Mouse (Mus musculus): ENCODE data around the gene C1qtnf6. TPM values are rescaled to one million over a fixed set of nuclear protein-coding genes. Genes with fewer than 3 reads are reported as not detected.

Gene C1qtnf6
- polyA plus RNA-seq, 1 experiment from 2014 or later, result 33.5 TPM

DNA sequence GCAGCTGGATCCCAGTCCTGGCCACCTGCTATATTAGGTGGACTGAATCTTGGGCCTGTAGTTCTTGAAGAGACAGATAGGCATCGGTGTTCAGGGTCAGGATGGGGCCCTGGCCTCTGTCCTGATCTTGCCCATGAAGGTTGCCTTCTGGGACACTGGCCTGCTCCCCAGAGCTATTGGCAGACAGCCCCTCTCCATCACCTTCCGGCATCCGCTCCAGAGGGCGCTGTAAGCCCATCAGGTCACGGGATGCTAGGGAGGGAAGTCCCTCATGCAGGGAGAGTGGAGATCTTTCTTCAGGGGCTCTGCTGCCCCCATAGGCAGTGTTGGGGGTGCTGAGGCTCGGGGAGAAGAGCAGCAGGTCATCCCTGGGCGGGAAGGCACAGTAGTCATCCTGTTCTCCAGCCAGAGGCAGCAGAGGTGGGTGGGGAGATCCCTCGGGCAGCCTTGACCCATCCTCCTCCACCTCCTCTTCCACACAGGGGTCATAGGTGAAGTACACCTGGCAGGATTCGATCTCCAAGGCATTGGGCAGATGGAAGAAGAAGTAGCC is 49.7 kb downstream of the C1qtnf6 start:
- H3K36me3 ChIP-seq (ENCODE audit: control insufficient read depth, insufficient read depth), result no peaks in the 10 kb centered on the region
- H3K27ac ChIP-seq (ENCODE audit: low read length), result no peak overlapping the region
- no peaks in the 10 kb centered on the region for H3K4me1 ChIP-seq (ENCODE audit: control insufficient read depth, insufficient read depth, low read length)
- H3K27me3 ChIP-seq (ENCODE audit: control insufficient read depth, insufficient read depth, low read length), result no peaks in the 10 kb centered on the region
- ATAC-seq (replicated peaks; ENCODE audit: extremely low read depth, insufficient read depth, low FRiP score), result no peak
- H3K9me3 ChIP-seq (replicated peaks; ENCODE audit: control insufficient read depth, low read length), result no peaks in the 10 kb centered on the region
- H3K9ac ChIP-seq (ENCODE audit: low read length), result no peak overlapping the region
- WGBS, result 53% methylated on average over 9 of the region's 9 CpGs
- no peak overlapping the region for H3K4me2 ChIP-seq (ENCODE audit: low read depth, low read length)
- H3K4me3 ChIP-seq (ENCODE audit: low read length), result no peak overlapping the region

DNA sequence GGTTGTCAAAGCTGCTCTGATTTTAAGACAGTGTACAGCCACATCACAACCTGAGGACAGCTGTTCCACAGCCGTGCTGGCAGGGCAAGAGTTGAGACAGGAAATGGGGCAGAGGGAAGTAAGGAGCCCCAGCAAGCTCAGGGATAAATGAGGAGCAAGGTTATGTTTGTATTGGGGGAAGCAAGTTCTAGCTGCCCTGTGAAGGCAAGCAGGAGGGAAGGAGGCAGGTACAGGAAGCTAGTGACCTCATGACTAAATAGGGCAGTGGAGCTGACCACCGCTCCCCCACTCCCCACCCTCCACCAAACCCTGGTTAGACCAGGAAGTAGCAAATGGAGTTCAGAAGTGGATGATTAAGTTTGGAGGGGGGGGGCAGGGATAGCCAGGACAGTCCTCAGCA is 50.2 kb downstream of the C1qtnf6 start:
- no peak for ATAC-seq (replicated peaks; ENCODE audit: extremely low read depth, insufficient read depth, low FRiP score)
- H3K4me3 ChIP-seq (ENCODE audit: low read length), result no peak overlapping the region
- 50% methylated on average over 2 of the region's 2 CpGs for WGBS
- H3K4me1 ChIP-seq (ENCODE audit: control insufficient read depth, insufficient read depth, low read length), result peaks cover under 1% of the 10 kb centered on the region; the same call in 1 of the 2 replicates
- no peak overlapping the region for H3K4me2 ChIP-seq (ENCODE audit: low read depth, low read length)
- no peaks in the 10 kb centered on the region for H3K27me3 ChIP-seq (ENCODE audit: control insufficient read depth, insufficient read depth, low read length)
- H3K9me3 ChIP-seq (replicated peaks; ENCODE audit: control insufficient read depth, low read length), result no peaks in the 10 kb centered on the region
- H3K27ac ChIP-seq (ENCODE audit: low read length), result no peak overlapping the region
- no peak overlapping the region for H3K9ac ChIP-seq (ENCODE audit: low read length)
- H3K36me3 ChIP-seq (ENCODE audit: control insufficient read depth, insufficient read depth), result no peaks in the 10 kb centered on the region

DNA sequence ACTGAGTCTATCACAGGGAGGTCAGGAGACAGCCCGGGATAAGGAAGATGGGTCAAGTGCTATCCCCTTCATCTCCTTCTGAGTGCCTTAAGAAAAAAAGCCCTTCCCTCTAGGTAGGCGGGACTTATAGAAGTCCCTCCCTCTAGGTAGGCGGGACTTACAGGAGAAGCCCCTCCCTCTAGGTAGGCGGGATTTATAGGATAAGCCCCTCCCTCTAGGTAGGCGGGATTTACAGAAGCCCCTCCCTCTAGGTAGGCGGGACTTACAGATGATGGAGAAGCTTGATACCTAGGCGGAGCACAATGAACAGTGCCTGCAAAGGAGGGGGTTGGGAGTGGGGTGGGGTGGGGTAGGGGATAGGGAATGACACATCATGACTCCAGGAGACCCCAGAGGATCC is 51.1 kb downstream of the C1qtnf6 start:
- 73% methylated on average over 7 of the region's 7 CpGs for WGBS
- Histone ChIP-seq H3K4me3 (ENCODE audit: low read length) (no peak overlapping the region), H3K36me3 (ENCODE audit: control insufficient read depth, insufficient read depth) (no peaks in the 10 kb centered on the region), H3K27ac (ENCODE audit: low read length) (no peak overlapping the region), H3K27me3 (ENCODE audit: control insufficient read depth, insufficient read depth, low read length) (no peaks in the 10 kb centered on the region), H3K9ac (ENCODE audit: low read length) (no peak overlapping the region), H3K9me3 (replicated peaks; ENCODE audit: control insufficient read depth, low read length) (no peaks in the 10 kb centered on the region), H3K4me2 (ENCODE audit: low read depth, low read length) (no peak overlapping the region), H3K4me1 (ENCODE audit: control insufficient read depth, insufficient read depth, low read length) (peaks cover 3% of the 10 kb centered on the region)
- ATAC-seq (replicated peaks; ENCODE audit: extremely low read depth, insufficient read depth, low FRiP score), result no peak

DNA sequence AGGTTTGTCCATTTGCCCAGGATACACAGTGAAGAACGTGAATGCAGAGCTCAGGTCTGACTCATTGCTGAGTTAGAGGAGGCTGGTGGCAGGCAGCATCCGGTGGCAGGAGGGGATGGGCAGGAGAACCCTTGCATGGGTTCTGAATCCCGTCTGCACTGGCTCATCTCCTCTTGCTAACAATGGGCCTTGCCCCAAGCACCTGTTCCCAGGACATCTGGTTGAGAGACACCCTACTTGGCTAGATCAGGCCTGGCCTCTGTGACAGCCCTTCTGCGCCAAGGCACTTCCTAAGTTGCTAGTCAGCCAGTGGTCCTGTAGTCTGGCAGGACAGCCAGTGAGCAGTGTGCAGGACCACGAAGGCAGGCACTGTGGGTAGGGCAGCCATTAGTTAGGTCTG is 51.7 kb downstream of the C1qtnf6 start:
- WGBS, result 76% methylated on average over 5 of the region's 5 CpGs
- Histone ChIP-seq H3K27ac (ENCODE audit: low read length) (no peak overlapping the region), H3K27me3 (ENCODE audit: control insufficient read depth, insufficient read depth, low read length) (no peaks in the 10 kb centered on the region), H3K9ac (ENCODE audit: low read length) (no peak overlapping the region), H3K36me3 (ENCODE audit: control insufficient read depth, insufficient read depth) (no peaks in the 10 kb centered on the region), H3K4me1 (ENCODE audit: control insufficient read depth, insufficient read depth, low read length) (peaks cover 3% of the 10 kb centered on the region), H3K4me3 (ENCODE audit: low read length) (no peak overlapping the region), H3K9me3 (replicated peaks; ENCODE audit: control insufficient read depth, low read length) (no peaks in the 10 kb centered on the region), H3K4me2 (ENCODE audit: low read depth, low read length) (no peak overlapping the region)
- no peak for ATAC-seq (replicated peaks; ENCODE audit: extremely low read depth, insufficient read depth, low FRiP score)

DNA sequence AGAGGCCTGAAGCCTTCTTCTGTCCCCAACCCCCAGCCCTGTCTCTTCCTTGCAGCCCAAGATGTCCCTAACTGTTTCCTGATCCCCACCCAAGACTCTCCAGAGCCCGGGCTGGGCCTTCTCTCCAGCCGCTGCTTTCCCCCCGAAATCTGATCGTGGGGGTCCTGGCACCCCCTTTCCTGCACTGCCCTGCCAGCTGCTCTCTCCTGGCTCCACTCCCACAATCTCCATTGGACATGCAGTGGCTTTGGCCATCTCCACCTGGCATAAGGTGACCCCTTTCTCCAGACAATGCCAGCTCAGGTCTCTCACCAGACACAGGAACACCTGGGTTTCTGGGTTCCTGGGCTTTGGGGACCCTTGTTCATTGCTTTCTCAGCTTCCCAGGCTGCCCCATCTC is 53.1 kb downstream of the C1qtnf6 start:
- WGBS, result 87% methylated on average over 4 of the region's 4 CpGs
- H3K27ac ChIP-seq (ENCODE audit: low read length), result no peak overlapping the region
- no peaks in the 10 kb centered on the region for H3K9me3 ChIP-seq (replicated peaks; ENCODE audit: control insufficient read depth, low read length)
- H3K27me3 ChIP-seq (ENCODE audit: control insufficient read depth, insufficient read depth, low read length), result no peaks in the 10 kb centered on the region
- no peak overlapping the region for H3K9ac ChIP-seq (ENCODE audit: low read length)
- no peak for ATAC-seq (replicated peaks; ENCODE audit: extremely low read depth, insufficient read depth, low FRiP score)
- H3K36me3 ChIP-seq (ENCODE audit: control insufficient read depth, insufficient read depth), result no peaks in the 10 kb centered on the region
- H3K4me2 ChIP-seq (ENCODE audit: low read depth, low read length), result no peak overlapping the region
- H3K4me1 ChIP-seq (ENCODE audit: control insufficient read depth, insufficient read depth, low read length), result peaks cover 3% of the 10 kb centered on the region
- H3K4me3 ChIP-seq (ENCODE audit: low read length), result no peak overlapping the region

DNA sequence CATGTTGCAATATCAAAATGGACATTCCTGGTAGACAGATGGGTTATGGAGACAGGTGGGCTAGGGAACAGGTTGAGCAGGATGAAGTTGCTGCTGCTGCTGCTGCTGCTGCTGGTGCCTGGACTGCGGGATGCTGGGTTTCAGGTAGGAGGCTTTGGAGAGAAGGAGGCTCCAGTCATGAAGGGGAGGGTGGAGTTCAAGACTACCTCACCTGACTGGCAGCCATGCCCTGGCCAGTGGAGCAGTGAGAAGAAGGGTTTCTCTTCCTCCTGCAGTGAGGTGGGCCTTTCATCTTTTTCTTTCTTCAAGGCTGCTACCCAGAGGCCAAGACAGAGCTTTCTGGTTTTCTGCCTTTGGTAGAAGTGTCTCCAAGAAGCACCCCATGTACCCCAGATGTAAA is 54.3 kb downstream of the C1qtnf6 start:
- Histone ChIP-seq H3K4me3 (ENCODE audit: low read length) (no peak overlapping the region), H3K4me2 (ENCODE audit: low read depth, low read length) (no peak overlapping the region), H3K9me3 (replicated peaks; ENCODE audit: control insufficient read depth, low read length) (no peaks in the 10 kb centered on the region), H3K36me3 (ENCODE audit: control insufficient read depth, insufficient read depth) (no peaks in the 10 kb centered on the region), H3K9ac (ENCODE audit: low read length) (no peak overlapping the region), H3K27ac (ENCODE audit: low read length) (no peak overlapping the region), H3K27me3 (ENCODE audit: control insufficient read depth, insufficient read depth, low read length) (no peaks in the 10 kb centered on the region), H3K4me1 (ENCODE audit: control insufficient read depth, insufficient read depth, low read length) (peaks cover 6% of the 10 kb centered on the region)
- no peak for ATAC-seq (replicated peaks; ENCODE audit: extremely low read depth, insufficient read depth, low FRiP score)
- 92% methylated on average over 1 of the region's 1 CpGs for WGBS

DNA sequence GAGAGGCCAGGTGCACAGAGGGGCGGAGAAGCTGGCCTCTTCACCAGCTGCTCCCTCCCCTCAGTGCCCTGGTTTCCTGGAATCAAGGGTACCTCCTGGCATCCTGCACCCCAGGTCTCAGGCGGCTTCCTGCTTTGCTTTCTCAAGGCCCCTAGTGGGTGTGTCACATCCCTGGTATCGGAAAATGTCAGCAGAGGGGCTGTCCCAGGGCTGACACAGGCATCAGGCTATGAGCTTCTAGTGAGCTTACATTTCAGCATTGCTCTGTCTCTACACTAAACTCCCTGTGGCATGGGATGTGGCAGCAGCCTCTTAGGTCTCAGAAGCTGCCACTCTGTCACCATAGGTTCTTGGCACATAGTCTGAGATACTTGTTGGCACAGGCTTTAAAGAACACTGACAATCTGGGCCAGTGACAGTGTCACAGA is 55.6 kb downstream of the C1qtnf6 start:
- Histone ChIP-seq H3K9ac (ENCODE audit: low read length) (no peak overlapping the region), H3K27ac (ENCODE audit: low read length) (no peak overlapping the region), H3K36me3 (ENCODE audit: control insufficient read depth, insufficient read depth) (no peaks in the 10 kb centered on the region), H3K4me1 (ENCODE audit: control insufficient read depth, insufficient read depth, low read length) (peaks cover 12% of the 10 kb centered on the region), H3K4me2 (ENCODE audit: low read depth, low read length) (no peak overlapping the region), H3K9me3 (replicated peaks; ENCODE audit: control insufficient read depth, low read length) (no peaks in the 10 kb centered on the region), H3K27me3 (ENCODE audit: control insufficient read depth, insufficient read depth, low read length) (no peaks in the 10 kb centered on the region), H3K4me3 (ENCODE audit: low read length) (no peak overlapping the region)
- WGBS, result 43% methylated on average over 3 of the region's 3 CpGs
- ATAC-seq (replicated peaks; ENCODE audit: extremely low read depth, insufficient read depth, low FRiP score), result no peak; the same call in 1 of the 2 replicates

DNA sequence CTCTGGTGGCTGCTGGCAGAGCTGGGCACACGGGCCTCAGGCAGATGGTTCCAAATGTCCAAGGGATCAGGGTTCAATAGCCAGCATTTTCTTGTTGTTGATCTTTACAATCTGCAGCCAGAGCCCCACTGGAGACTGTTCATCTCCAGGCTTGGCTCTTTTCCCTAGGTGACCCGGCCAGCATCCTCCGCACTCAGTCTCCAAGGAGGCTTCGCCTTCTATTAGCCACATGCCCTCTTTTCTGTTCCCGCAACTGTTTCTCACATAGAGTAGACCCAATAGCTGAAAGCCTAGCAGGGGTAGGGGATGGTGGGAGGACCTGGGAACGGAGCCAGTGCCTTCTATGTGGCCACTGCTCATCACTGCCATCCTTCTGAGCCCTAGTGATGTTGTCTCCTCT is 57.8 kb downstream of the C1qtnf6 start:
- Histone ChIP-seq H3K27ac (ENCODE audit: low read length) (no peak overlapping the region), H3K4me1 (ENCODE audit: control insufficient read depth, insufficient read depth, low read length) (peaks cover 16% of the 10 kb centered on the region), H3K27me3 (ENCODE audit: control insufficient read depth, insufficient read depth, low read length) (no peaks in the 10 kb centered on the region), H3K9ac (ENCODE audit: low read length) (no peak overlapping the region), H3K36me3 (ENCODE audit: control insufficient read depth, insufficient read depth) (no peaks in the 10 kb centered on the region), H3K4me2 (ENCODE audit: low read depth, low read length) (no peak overlapping the region), H3K4me3 (ENCODE audit: low read length) (no peak overlapping the region), H3K9me3 (replicated peaks; ENCODE audit: control insufficient read depth, low read length) (no peaks in the 10 kb centered on the region)
- ATAC-seq (replicated peaks; ENCODE audit: extremely low read depth, insufficient read depth, low FRiP score), result no peak
- 75% methylated on average over 6 of the region's 6 CpGs for WGBS

Measured in heart, embryonic 16.5 days (tissue).